Mouse (Mus musculus): ENCODE results near the gene Ugt1a6b. TPM values are rescaled to one million over a fixed set of nuclear protein-coding genes. Genes with fewer than 3 reads are reported as not detected.

The Ugt1a6b gene
- polyA plus RNA-seq, 1 experiment from 2014 or later: 5.2 TPM

GRCm38 (mm10) chr1:88240579-88240978, 137.5 kb downstream of the Ugt1a6b start:
- Histone ChIP-seq H3K4me3 (ENCODE audit: low read depth, low read length) (no peak overlapping the region), H3K36me3 (ENCODE audit: control insufficient read depth, insufficient read depth, low read length) (no peaks in the 10 kb centered on the region), H3K9ac (ENCODE audit: low read length) (no peak overlapping the region), H3K9me3 (ENCODE audit: control insufficient read depth, low read length) (peaks cover 61% of the 10 kb centered on the region), H3K27ac (replicated peaks) (no peak overlapping the region), H3K27me3 (ENCODE audit: control insufficient read depth, insufficient read depth, low read length) (no peaks in the 10 kb centered on the region; the same call in 1 of the 2 replicates), H3K4me1 (replicated peaks; ENCODE audit: control insufficient read depth, insufficient read depth) (no peaks in the 10 kb centered on the region), H3K4me2 (replicated peaks; ENCODE audit: low read depth) (no peak overlapping the region)
- ATAC-seq (ENCODE audit: low FRiP score, low TSS enrichment) (0 out of 2 replicates have a peak, but pooled peaks have one; percentile 3), DNase-seq (ENCODE audit: low spot score) (no peak)
- WGBS: 70% methylated on average over 4 of the region's 4 CpGs
- TF ChIP-seq CTCF (IDR thresholded peaks at IDR 0.05; ENCODE audit: low read depth) (no peak), EP300 (optimal IDR thresholded peaks at IDR 0.05) (no peak)

GRCm38 (mm10) chr1:88243861-88244260, 140.8 kb downstream of the Ugt1a6b start:
- no peak overlapping the region for H3K4me2 ChIP-seq (replicated peaks; ENCODE audit: low read depth)
- H3K4me1 ChIP-seq (replicated peaks; ENCODE audit: control insufficient read depth, insufficient read depth): no peaks in the 10 kb centered on the region
- TF ChIP-seq EP300 (optimal IDR thresholded peaks at IDR 0.05) (no peak), CTCF (IDR thresholded peaks at IDR 0.05; ENCODE audit: low read depth) (no peak)
- H3K9me3 ChIP-seq (ENCODE audit: control insufficient read depth, low read length): peaks cover 43% of the 10 kb centered on the region
- H3K27ac ChIP-seq (replicated peaks): no peak overlapping the region
- H3K27me3 ChIP-seq (ENCODE audit: control insufficient read depth, insufficient read depth, low read length): no peaks in the 10 kb centered on the region; the same call in 1 of the 2 replicates
- DNase-seq (ENCODE audit: low spot score): no peak
- no peak overlapping the region for H3K4me3 ChIP-seq (ENCODE audit: low read depth, low read length)
- H3K36me3 ChIP-seq (ENCODE audit: control insufficient read depth, insufficient read depth, low read length): no peaks in the 10 kb centered on the region
- H3K9ac ChIP-seq (ENCODE audit: low read length): no peak overlapping the region
- no peak for ATAC-seq (ENCODE audit: low FRiP score, low TSS enrichment)
- 62% methylated on average over 5 of the region's 5 CpGs for WGBS

DNA sequence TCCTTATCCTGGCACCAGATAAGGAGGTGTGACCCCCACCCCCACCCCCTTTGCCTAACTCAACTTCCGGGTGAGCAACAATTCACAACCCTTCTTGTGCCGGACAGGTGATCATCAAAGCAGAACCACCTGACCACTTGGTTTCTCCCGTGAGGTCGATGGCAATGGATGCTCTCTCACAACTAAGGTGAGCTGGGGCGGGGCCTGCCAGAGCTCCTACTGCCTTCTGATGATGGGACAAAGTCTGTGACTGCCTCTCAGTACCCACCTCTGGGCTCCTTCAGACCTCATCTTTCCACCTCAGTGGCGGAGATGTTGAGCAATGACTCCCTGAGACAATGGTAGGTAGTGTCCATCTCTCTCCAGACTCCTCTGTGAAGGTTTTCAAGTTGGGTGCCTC, 142.8 kb downstream of the Ugt1a6b start:
- WGBS: 75% methylated on average over 6 of the region's 6 CpGs
- peaks cover 48% of the 10 kb centered on the region for H3K9me3 ChIP-seq (ENCODE audit: control insufficient read depth, low read length)
- ATAC-seq (ENCODE audit: low FRiP score, low TSS enrichment): no peak; the same call in 1 of the 2 replicates

GRCm38 (mm10) chr1:88246386-88246785, 143.3 kb downstream of the Ugt1a6b start:
- Histone ChIP-seq H3K4me2 (replicated peaks; ENCODE audit: low read depth) (no peak overlapping the region), H3K4me3 (ENCODE audit: low read depth, low read length) (no peak overlapping the region), H3K9me3 (ENCODE audit: control insufficient read depth, low read length) (peaks cover 47% of the 10 kb centered on the region), H3K4me1 (replicated peaks; ENCODE audit: control insufficient read depth, insufficient read depth) (no peaks in the 10 kb centered on the region), H3K27ac (replicated peaks) (no peak overlapping the region), H3K9ac (ENCODE audit: low read length) (no peak overlapping the region), H3K27me3 (ENCODE audit: control insufficient read depth, insufficient read depth, low read length) (no peaks in the 10 kb centered on the region), H3K36me3 (ENCODE audit: control insufficient read depth, insufficient read depth, low read length) (no peaks in the 10 kb centered on the region)
- ATAC-seq (ENCODE audit: low FRiP score, low TSS enrichment) (no peak), DNase-seq (ENCODE audit: low spot score) (no peak)
- WGBS: 46% methylated on average over 6 of the region's 6 CpGs
- no peak for TF ChIP-seq EP300 (optimal IDR thresholded peaks at IDR 0.05)
- no peak for TF ChIP-seq CTCF (IDR thresholded peaks at IDR 0.05; ENCODE audit: low read depth)

More for the DNA sequence above, 142.8 kb downstream of the Ugt1a6b start:
- no peaks in the 10 kb centered on the region for H3K4me1 ChIP-seq (replicated peaks; ENCODE audit: control insufficient read depth, insufficient read depth)
- H3K4me3 ChIP-seq (ENCODE audit: low read depth, low read length): no peak overlapping the region
- H3K36me3 ChIP-seq (ENCODE audit: control insufficient read depth, insufficient read depth, low read length): no peaks in the 10 kb centered on the region
- no peak for TF ChIP-seq EP300 (optimal IDR thresholded peaks at IDR 0.05)
- H3K27me3 ChIP-seq (ENCODE audit: control insufficient read depth, insufficient read depth, low read length): no peaks in the 10 kb centered on the region
- no peak for DNase-seq (ENCODE audit: low spot score)
- no peak overlapping the region for H3K4me2 ChIP-seq (replicated peaks; ENCODE audit: low read depth)
- H3K27ac ChIP-seq (replicated peaks): no peak overlapping the region
- no peak overlapping the region for H3K9ac ChIP-seq (ENCODE audit: low read length)

DNA sequence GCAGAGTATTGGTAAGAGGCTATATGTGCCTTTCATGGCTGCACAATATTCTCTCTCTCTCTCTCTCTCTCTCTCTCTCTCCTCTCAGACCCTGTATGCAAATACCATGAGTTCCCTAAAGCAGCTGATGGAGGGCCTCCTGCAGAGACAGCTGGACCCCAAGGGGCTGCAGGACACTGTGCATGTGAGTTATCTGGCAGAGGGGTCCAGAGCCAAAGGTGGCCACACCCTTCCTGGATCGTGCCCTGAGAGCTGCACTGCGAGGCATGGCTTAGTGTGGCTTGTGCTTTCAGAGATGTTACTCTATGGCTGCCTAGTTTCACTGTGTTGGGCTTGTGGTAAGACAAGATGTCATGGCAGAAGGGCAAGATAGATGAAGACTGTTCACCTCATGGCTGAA, 144.6 kb downstream of the Ugt1a6b start:
- Histone ChIP-seq H3K27me3 (ENCODE audit: control insufficient read depth, insufficient read depth, low read length) (no peaks in the 10 kb centered on the region), H3K4me3 (ENCODE audit: low read depth, low read length) (no peak overlapping the region), H3K4me1 (replicated peaks; ENCODE audit: control insufficient read depth, insufficient read depth) (no peaks in the 10 kb centered on the region), H3K9ac (ENCODE audit: low read length) (no peak overlapping the region), H3K4me2 (replicated peaks; ENCODE audit: low read depth) (no peak overlapping the region), H3K36me3 (ENCODE audit: control insufficient read depth, insufficient read depth, low read length) (no peaks in the 10 kb centered on the region), H3K9me3 (ENCODE audit: control insufficient read depth, low read length) (peaks cover 42% of the 10 kb centered on the region), H3K27ac (replicated peaks) (no peak overlapping the region)
- ATAC-seq (ENCODE audit: low FRiP score, low TSS enrichment) (no peak), DNase-seq (ENCODE audit: low spot score) (no peak)
- TF ChIP-seq EP300 (optimal IDR thresholded peaks at IDR 0.05) (no peak), CTCF (IDR thresholded peaks at IDR 0.05; ENCODE audit: low read depth) (no peak)
- 43% methylated on average over 2 of the region's 2 CpGs for WGBS

DNA sequence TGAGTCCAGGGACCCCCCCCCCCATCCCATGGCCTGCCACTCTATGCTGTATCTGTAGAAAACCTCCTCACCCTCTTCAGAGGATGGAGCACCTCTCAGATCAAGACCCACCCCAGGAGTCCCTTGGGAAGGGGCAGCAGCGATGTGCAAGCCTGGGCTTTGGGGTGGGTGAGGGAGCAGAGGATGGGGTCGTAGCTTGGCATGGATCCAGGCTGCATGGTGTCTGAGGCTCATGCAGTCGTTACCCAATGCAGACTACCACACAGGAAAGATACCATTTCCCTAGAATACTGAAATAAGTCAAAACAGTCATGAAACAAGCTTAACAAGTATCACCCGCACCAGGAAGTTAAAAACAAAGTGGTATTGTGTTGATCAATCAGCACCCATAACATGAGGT, 145.6 kb downstream of the Ugt1a6b start:
- Histone ChIP-seq H3K9me3 (ENCODE audit: control insufficient read depth, low read length) (peaks cover 40% of the 10 kb centered on the region), H3K4me2 (replicated peaks; ENCODE audit: low read depth) (no peak overlapping the region), H3K4me1 (replicated peaks; ENCODE audit: control insufficient read depth, insufficient read depth) (no peaks in the 10 kb centered on the region), H3K4me3 (ENCODE audit: low read depth, low read length) (no peak overlapping the region), H3K27ac (replicated peaks) (no peak overlapping the region), H3K27me3 (ENCODE audit: control insufficient read depth, insufficient read depth, low read length) (no peaks in the 10 kb centered on the region), H3K9ac (ENCODE audit: low read length) (no peak overlapping the region), H3K36me3 (ENCODE audit: control insufficient read depth, insufficient read depth, low read length) (no peaks in the 10 kb centered on the region)
- ATAC-seq (ENCODE audit: low FRiP score, low TSS enrichment) (no peak), DNase-seq (ENCODE audit: low spot score) (no peak)
- TF ChIP-seq CTCF (IDR thresholded peaks at IDR 0.05; ENCODE audit: low read depth) (no peak), EP300 (optimal IDR thresholded peaks at IDR 0.05) (no peak)
- WGBS: 65% methylated on average over 4 of the region's 4 CpGs
